ENCODE assay signal across 8 mouse cellular contexts in the genomic region with DNA sequence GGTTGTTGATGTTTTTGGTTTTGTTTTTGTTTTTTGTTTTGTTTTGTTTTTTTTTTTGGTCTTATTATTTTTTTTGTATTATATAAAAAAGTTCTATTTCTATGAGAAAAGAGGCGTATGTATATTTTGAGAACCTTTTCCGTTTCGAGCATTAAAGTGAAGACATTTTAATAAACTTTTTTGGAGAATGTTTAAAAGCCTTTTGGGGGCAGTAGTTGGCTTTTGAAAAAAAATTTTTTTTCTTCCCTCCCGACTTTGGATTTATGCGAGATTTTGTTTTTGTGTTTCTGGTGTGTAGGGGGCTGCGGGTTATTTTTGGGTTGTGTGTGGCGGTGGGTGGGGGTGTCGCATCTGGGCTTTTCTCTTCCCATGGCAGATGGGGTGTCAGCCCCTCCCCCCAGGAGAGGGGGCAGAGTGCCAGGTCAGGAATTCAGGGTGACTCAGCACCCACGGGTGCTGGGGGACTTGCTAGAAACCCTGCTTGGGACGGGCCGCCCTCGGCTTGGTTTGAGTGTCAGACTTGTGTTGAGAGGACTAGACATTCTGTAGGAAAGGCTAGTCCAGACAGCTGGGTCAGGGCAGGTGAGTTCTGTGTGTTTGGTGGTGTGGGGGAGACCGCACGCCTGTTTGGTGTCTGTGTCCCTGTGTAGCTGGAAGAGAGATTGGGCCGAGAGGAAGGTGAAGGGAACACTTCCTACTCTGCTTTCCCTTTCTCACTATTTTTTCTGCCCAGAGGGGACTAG. TPM values are rescaled to one million over a fixed set of nuclear protein-coding genes. Genes with fewer than 3 reads are reported as not detected.
A peak's percentile ranks its signal among the peaks of the same experiment; 100 is the strongest.
DNase-seq lines count a peak whose midpoint lies in the region; ATAC-seq and TF ChIP-seq lines count a peak whose summit lies in the region.

No protein-coding gene starts in this region.

- WGBS in forebrain, embryonic 15.5 days = 65% methylated on average over 15 of the region's 15 CpGs
- 62% methylated on average over 15 of the region's 15 CpGs for WGBS in hindbrain, embryonic 14.5 days
- WGBS in limb, embryonic 13.5 days = 55% methylated on average over 15 of the region's 15 CpGs
- 59% methylated on average over 15 of the region's 15 CpGs for WGBS in midbrain, postnatal 0 days

- H3K9ac ChIP-seq in forebrain, embryonic 15.5 days (replicated peaks) = no peak overlapping the region
- H3K9ac ChIP-seq in hindbrain, embryonic 14.5 days = peak overlapping the region; percentile 60; the same call in 1 of the 2 replicates
- peak overlapping the region; percentile 21; the same call in 1 of the 2 replicates for H3K9ac ChIP-seq in limb, embryonic 13.5 days
- H3K9ac ChIP-seq in midbrain, postnatal 0 days (replicated peaks; ENCODE audit: low read length, poor library complexity, severe bottlenecking) = peak overlapping the region; percentile 63; the same call in 1 of the 2 replicates

- H3K9me3 ChIP-seq in erythroblast, embryonic 14.5 days (ENCODE audit: control insufficient read depth, low read length) = no peaks in the 10 kb centered on the region
- H3K9me3 ChIP-seq in forebrain, embryonic 15.5 days = no peaks in the 10 kb centered on the region
- no peaks in the 10 kb centered on the region for H3K9me3 ChIP-seq in hindbrain, embryonic 14.5 days (ENCODE audit: control insufficient read depth, low read length)
- peaks cover 5% of the 10 kb centered on the region; the same call in 1 of the 2 replicates for H3K9me3 ChIP-seq in limb, embryonic 13.5 days
- H3K9me3 ChIP-seq in midbrain, postnatal 0 days (ENCODE audit: low read length) = no peaks in the 10 kb centered on the region

- no peak for TF ChIP-seq CTCF in midbrain, postnatal 0 days (IDR thresholded peaks at IDR 0.05)

- peaks cover 58% of the 10 kb centered on the region for H3K27me3 ChIP-seq in erythroblast, embryonic 14.5 days (ENCODE audit: control insufficient read depth)
- H3K27me3 ChIP-seq in forebrain, embryonic 15.5 days = peaks cover 28% of the 10 kb centered on the region
- peaks cover 58% of the 10 kb centered on the region for H3K27me3 ChIP-seq in hindbrain, embryonic 14.5 days (ENCODE audit: control insufficient read depth, insufficient read depth, low read length)
- H3K27me3 ChIP-seq in limb, embryonic 13.5 days = peaks cover 60% of the 10 kb centered on the region
- H3K27me3 ChIP-seq in midbrain, postnatal 0 days (ENCODE audit: insufficient read depth, low read length) = peaks cover 16% of the 10 kb centered on the region

- peaks cover 8% of the 10 kb centered on the region for H3K36me3 ChIP-seq in erythroblast, embryonic 14.5 days (ENCODE audit: control insufficient read depth)
- H3K36me3 ChIP-seq in forebrain, embryonic 15.5 days = no peaks in the 10 kb centered on the region
- H3K36me3 ChIP-seq in hindbrain, embryonic 14.5 days (replicated peaks; ENCODE audit: control insufficient read depth, insufficient read depth) = no peaks in the 10 kb centered on the region
- H3K36me3 ChIP-seq in limb, embryonic 13.5 days = no peaks in the 10 kb centered on the region
- H3K36me3 ChIP-seq in midbrain, postnatal 0 days (ENCODE audit: insufficient read depth, low read length) = no peaks in the 10 kb centered on the region

- no peak for ATAC-seq in erythroblast, adult 5-6 weeks (replicated peaks; ENCODE audit: low FRiP score, poor library complexity, severe bottlenecking)
- ATAC-seq in forebrain, embryonic 15.5 days (replicated peaks) = no peak
- no peak for ATAC-seq in hindbrain, embryonic 14.5 days (ENCODE audit: low FRiP score)
- no peak for ATAC-seq in limb, embryonic 13.5 days (ENCODE audit: low FRiP score, low read depth)
- no peak for ATAC-seq in midbrain, postnatal 0 days (ENCODE audit: low FRiP score)
- no peak for ATAC-seq in activated CD4-positive, CD25-positive, alpha-beta regulatory T cell, adult 4 months

- DNase-seq in ZHBTc4 (ENCODE audit: low read depth, low spot score) = peak; percentile 59
- no peak for DNase-seq in hindbrain, embryonic 14.5 days (ENCODE audit: low spot score)
- DNase-seq in midbrain, postnatal 0 days (ENCODE audit: low spot score) = no peak

- H3K4me3 ChIP-seq in erythroblast, embryonic 14.5 days (replicated peaks) = peak overlapping the region; percentile 75
- H3K4me3 ChIP-seq in forebrain, embryonic 15.5 days = peak overlapping the region; percentile 62
- peak overlapping the region; percentile 72 for H3K4me3 ChIP-seq in hindbrain, embryonic 14.5 days (replicated peaks; ENCODE audit: low read length)
- H3K4me3 ChIP-seq in limb, embryonic 13.5 days = peak overlapping the region; percentile 73
- peak overlapping the region; percentile 52 for H3K4me3 ChIP-seq in midbrain, postnatal 0 days (ENCODE audit: low read depth, low read length)

- H3K4me2 ChIP-seq in forebrain, embryonic 15.5 days (replicated peaks) = peak overlapping the region; percentile 87
- H3K4me2 ChIP-seq in hindbrain, embryonic 14.5 days (replicated peaks) = peak overlapping the region; percentile 90
- peak overlapping the region; percentile 96 for H3K4me2 ChIP-seq in limb, embryonic 13.5 days (replicated peaks)
- peak overlapping the region; percentile 81 for H3K4me2 ChIP-seq in midbrain, postnatal 0 days (ENCODE audit: low read depth, low read length, poor library complexity, severe bottlenecking)

- no peak overlapping the region for H3K27ac ChIP-seq in forebrain, embryonic 15.5 days (replicated peaks)
- H3K27ac ChIP-seq in hindbrain, embryonic 14.5 days = no peak overlapping the region
- H3K27ac ChIP-seq in limb, embryonic 13.5 days = no peak overlapping the region
- H3K27ac ChIP-seq in midbrain, postnatal 0 days (ENCODE audit: low read depth, low read length) = no peak overlapping the region

- peaks cover 44% of the 10 kb centered on the region for H3K4me1 ChIP-seq in erythroblast, embryonic 14.5 days (ENCODE audit: control insufficient read depth)
- peaks cover 11% of the 10 kb centered on the region for H3K4me1 ChIP-seq in forebrain, embryonic 15.5 days
- peaks cover 3% of the 10 kb centered on the region; the same call in 1 of the 2 replicates for H3K4me1 ChIP-seq in hindbrain, embryonic 14.5 days (replicated peaks; ENCODE audit: control insufficient read depth, insufficient read depth, low read length)
- peaks cover 16% of the 10 kb centered on the region for H3K4me1 ChIP-seq in limb, embryonic 13.5 days
- H3K4me1 ChIP-seq in midbrain, postnatal 0 days (ENCODE audit: insufficient read depth, low read length) = no peaks in the 10 kb centered on the region

RNA-seq across cellular contexts. Expression of gene Tmem189, which starts 0.8 kb away (rescaled TPM):
- 11.3 and 11.7 TPM in 2 replicates for polyA plus RNA-seq in erythroblast, embryonic 14.5 days (2012)
- total RNA-seq in erythroblast, adult 5-6 weeks (2015; ENCODE audit: low replicate concordance) = 19.6 and 20.8 TPM in 2 replicates
- total RNA-seq in erythroblast, adult 5-6 weeks (2017; ENCODE audit: low replicate concordance) = 23.7 and 52.9 TPM in 2 replicates
- 30.1 and 31.5 TPM in 2 replicates for polyA plus RNA-seq in forebrain, embryonic 15.5 days (2015; fragmentation: Nextera tagmentation; extraction: Ambion mirVana)
- 33.9 and 37.5 TPM in 2 replicates for polyA plus RNA-seq in hindbrain, embryonic 14.5 days (2014; fragmentation: Nextera tagmentation; extraction: Ambion mirVana)
- polyA plus RNA-seq in limb, embryonic 13.5 days (2015; fragmentation: Nextera tagmentation; extraction: Ambion mirVana) = 35.7 and 40.1 TPM in 2 replicates
- total RNA-seq in midbrain, postnatal 0 days (2014; rRNA removed) = 45.5 and 65.9 TPM in 2 replicates
- 33.5 and 35.3 TPM in 2 replicates for polyA plus RNA-seq in midbrain, postnatal 0 days (2015; fragmentation: Nextera tagmentation; extraction: Ambion mirVana)
- polyA plus RNA-seq in activated CD4-positive, CD25-positive, alpha-beta regulatory T cell, adult 4 months (2017; shearing (Covaris generic)) = 10 to 100 TPM; 12.6 to 13.5 TPM

RNA-seq across cellular contexts. Expression of gene Cebpb, which starts 1.7 kb away (rescaled TPM):
- 4.3 and 4.7 TPM in 2 replicates for polyA plus RNA-seq in erythroblast, embryonic 14.5 days (2012)
- total RNA-seq in erythroblast, adult 5-6 weeks (2015; ENCODE audit: low replicate concordance) = 8.8 and 9.0 TPM in 2 replicates
- 7.3 and 14.8 TPM in 2 replicates for total RNA-seq in erythroblast, adult 5-6 weeks (2017; ENCODE audit: low replicate concordance)
- 1.6 and 1.8 TPM in 2 replicates for polyA plus RNA-seq in forebrain, embryonic 15.5 days (2015; fragmentation: Nextera tagmentation; extraction: Ambion mirVana)
- polyA plus RNA-seq in hindbrain, embryonic 14.5 days (2014; fragmentation: Nextera tagmentation; extraction: Ambion mirVana) = 3.5 and 3.6 TPM in 2 replicates
- 2.3 and 3.4 TPM in 2 replicates for polyA plus RNA-seq in limb, embryonic 13.5 days (2015; fragmentation: Nextera tagmentation; extraction: Ambion mirVana)
- total RNA-seq in midbrain, postnatal 0 days (2014; rRNA removed) = 5.8 and 8.0 TPM in 2 replicates
- 4.4 and 5.4 TPM in 2 replicates for polyA plus RNA-seq in midbrain, postnatal 0 days (2015; fragmentation: Nextera tagmentation; extraction: Ambion mirVana)
- polyA plus RNA-seq in activated CD4-positive, CD25-positive, alpha-beta regulatory T cell, adult 4 months (2017; shearing (Covaris generic)) = 1 to 10 TPM in 1 of 2 experiments, under 1 TPM in 1; 0.32 to 2.6 TPM

RNA-seq across cellular contexts. Expression of gene Gm20431, which starts 29.1 kb away (rescaled TPM):
- polyA plus RNA-seq in erythroblast, embryonic 14.5 days (2012) = not detected in 2 replicates
- total RNA-seq in erythroblast, adult 5-6 weeks (2015; ENCODE audit: low replicate concordance) = not detected in 2 replicates
- not detected in 2 replicates for total RNA-seq in erythroblast, adult 5-6 weeks (2017; ENCODE audit: low replicate concordance)
- 8.6 and 12.3 TPM in 2 replicates for polyA plus RNA-seq in forebrain, embryonic 15.5 days (2015; fragmentation: Nextera tagmentation; extraction: Ambion mirVana)
- polyA plus RNA-seq in hindbrain, embryonic 14.5 days (2014; fragmentation: Nextera tagmentation; extraction: Ambion mirVana) = 15.5 and 19.8 TPM in 2 replicates
- polyA plus RNA-seq in limb, embryonic 13.5 days (2015; fragmentation: Nextera tagmentation; extraction: Ambion mirVana) = 6.2 and 11.2 TPM in 2 replicates
- not detected in 2 replicates for total RNA-seq in midbrain, postnatal 0 days (2014; rRNA removed)
- polyA plus RNA-seq in midbrain, postnatal 0 days (2015; fragmentation: Nextera tagmentation; extraction: Ambion mirVana) = 11.2 and 12.0 TPM in 2 replicates
- polyA plus RNA-seq in activated CD4-positive, CD25-positive, alpha-beta regulatory T cell, adult 4 months (2017; shearing (Covaris generic)) = not detected

RNA-seq across cellular contexts. Expression of gene Ube2v1, which starts 58.5 kb away (rescaled TPM):
- 34.4 and 42.6 TPM in 2 replicates for polyA plus RNA-seq in erythroblast, embryonic 14.5 days (2012)
- 134 and 176 TPM in 2 replicates for total RNA-seq in erythroblast, adult 5-6 weeks (2015; ENCODE audit: low replicate concordance)
- total RNA-seq in erythroblast, adult 5-6 weeks (2017; ENCODE audit: low replicate concordance) = 150 and 202 TPM in 2 replicates
- 267 and 269 TPM in 2 replicates for polyA plus RNA-seq in forebrain, embryonic 15.5 days (2015; fragmentation: Nextera tagmentation; extraction: Ambion mirVana)
- polyA plus RNA-seq in hindbrain, embryonic 14.5 days (2014; fragmentation: Nextera tagmentation; extraction: Ambion mirVana) = 302 and 313 TPM in 2 replicates
- 268 and 284 TPM in 2 replicates for polyA plus RNA-seq in limb, embryonic 13.5 days (2015; fragmentation: Nextera tagmentation; extraction: Ambion mirVana)
- total RNA-seq in midbrain, postnatal 0 days (2014; rRNA removed) = 191 and 233 TPM in 2 replicates
- 402 and 414 TPM in 2 replicates for polyA plus RNA-seq in midbrain, postnatal 0 days (2015; fragmentation: Nextera tagmentation; extraction: Ambion mirVana)
- 100 to 1,000 TPM; 308 to 398 TPM for polyA plus RNA-seq in activated CD4-positive, CD25-positive, alpha-beta regulatory T cell, adult 4 months (2017; shearing (Covaris generic))
